Mouse (Mus musculus) ES-E14 (cell line): ENCODE results near the gene Cdh7.

Experiments used
- CHD2 ChIP-seq: IDR thresholded peaks from 2 replicates; pipeline ENCODE4 v1.6.1; 2014; ENCODE audit warnings: mild to moderate bottlenecking, low read depth, low read length, inconsistent platforms
- MAFK ChIP-seq: IDR thresholded peaks from 2 replicates; pipeline ENCODE4 v1.6.1; 2014; ENCODE audit warnings: mild to moderate bottlenecking, low read depth, low read length, inconsistent platforms; ENCODE audit not compliant: insufficient read depth
- ZC3H11A ChIP-seq: IDR thresholded peaks from 2 replicates; pipeline ENCODE4 v1.6.1; 2012; ENCODE audit warnings: low read depth, mild to moderate bottlenecking, inconsistent platforms, low read length, borderline replicate concordance
- ZNF384 ChIP-seq: IDR thresholded peaks from 2 replicates; pipeline ENCODE4 v1.6.1; 2012; ENCODE audit warnings: low read depth, low read length, inconsistent platforms

DNA sequence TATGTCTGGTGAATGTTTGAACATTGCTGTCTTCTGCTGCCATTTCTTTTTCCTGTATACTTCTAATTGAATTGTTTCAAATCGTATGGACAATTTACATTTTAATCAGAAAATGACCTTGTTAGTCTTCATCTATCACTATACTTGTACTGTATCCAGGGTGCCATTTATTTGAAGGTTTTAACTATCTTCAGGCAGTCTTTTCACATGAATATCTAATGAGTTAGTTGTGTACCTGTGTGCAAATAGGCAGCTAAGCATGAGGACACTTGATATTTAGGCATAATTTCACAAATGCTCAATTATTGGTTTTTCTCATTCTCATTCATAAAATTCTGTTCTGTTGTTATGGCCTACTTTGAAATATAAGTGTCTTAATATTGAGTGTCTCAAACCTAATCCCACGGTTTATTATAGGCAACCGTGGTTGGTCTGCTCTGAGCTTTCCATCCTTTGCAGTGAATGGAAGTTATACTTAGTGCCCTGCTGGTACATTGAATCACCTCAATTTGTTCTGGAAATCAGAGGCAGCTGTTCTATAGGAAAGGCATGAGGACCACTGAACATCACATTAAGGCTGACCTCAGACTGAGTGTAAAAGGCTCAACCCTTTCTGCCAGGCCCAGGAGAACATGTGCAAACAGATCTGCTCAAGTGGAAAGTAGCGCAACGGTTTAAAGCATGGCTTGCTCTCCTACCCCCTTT, 10.4 kb upstream of the Cdh7 start:
- TF ChIP-seq ZC3H11A (no peak), MAFK (no peak), ZNF384 (no peak), CHD2 (no peak)
